Mouse (Mus musculus) neural tube, embryonic 13.5 days (tissue): Measurements from ENCODE around the gene Crlf1. TPM values are rescaled to one million over a fixed set of nuclear protein-coding genes. Genes with fewer than 3 reads are reported as not detected.
"Not testable (repeated sequence)": the region's sequence is repeated elsewhere in the genome, so short reads cannot be mapped to it uniquely, and the experiment has no call there.

Experiments used
- ATAC-seq: fragments of 200-750 bp; cut with Nextera tagmentation; 2 replicates; pipeline ENCODE4 v1.8.0; 2017; ENCODE audit warnings: low read depth, mild to moderate bottlenecking, moderate TSS enrichment, moderate library complexity
- H3K27ac ChIP-seq: fragments of 300-500 bp; sonication (generic); replicated peaks from 2 replicates; pipeline ENCODE4 v1.5.1; 2015; ENCODE audit warnings: moderate library complexity, mild to moderate bottlenecking, inconsistent platforms
- H3K27me3 ChIP-seq: fragments of 300-500 bp; sonication (generic); 2 replicates; pipeline ENCODE4 v1.6.1; 2015; ENCODE audit warnings: mild to moderate bottlenecking, inconsistent platforms
- H3K36me3 ChIP-seq: fragments of 300-500 bp; sonication (generic); 2 replicates; pipeline ENCODE4 v1.6.1; 2015; ENCODE audit warnings: mild to moderate bottlenecking, inconsistent platforms
- H3K4me1 ChIP-seq: fragments of 300-500 bp; sonication (generic); replicated peaks from 2 replicates; pipeline ENCODE4 v1.6.1; 2015; ENCODE audit warnings: inconsistent platforms
- H3K4me2 ChIP-seq: fragments of 300-500 bp; sonication (generic); 2 replicates; pipeline ENCODE4 v1.6.1; 2015; ENCODE audit warnings: inconsistent platforms, mild to moderate bottlenecking, moderate library complexity
- H3K4me3 ChIP-seq: fragments of 300-500 bp; sonication (generic); 2 replicates; pipeline ENCODE4 v1.5.1; 2015; ENCODE audit warnings: mild to moderate bottlenecking, inconsistent platforms
- H3K9ac ChIP-seq: fragments of 300-500 bp; sonication (generic); 2 replicates; pipeline ENCODE4 v1.6.1; 2015; ENCODE audit warnings: moderate library complexity, mild to moderate bottlenecking, inconsistent platforms
- H3K9me3 ChIP-seq: fragments of 300-500 bp; sonication (generic); 2 replicates; pipeline ENCODE4 v1.6.1; 2016; ENCODE audit warnings: inconsistent platforms
- WGBS: fragments of 180-500 bp; shearing (Covaris S2); methylation state at CpG from one replicate; pipeline ENCODE4 v1.1.7; 2015; 5-methylcytosine and 5-hydroxymethylcytosine counted together
- polyA plus RNA-seq: library from polyadenylated mRNA; unstranded; fragments of >200 nt; fragmentation: Nextera tagmentation; extraction: Ambion mirVana; gene quantifications from 2 replicates; pipeline ENCODE4 v1.2.1, GENCODE M21; 2015

Crlf1 gene
- polyA plus RNA-seq, 1 experiment from 2014 or later: 3.6 TPM

- ATAC-seq: no peak
- peaks cover 69% of the 10 kb centered on the region for H3K4me1 ChIP-seq
- H3K4me3 ChIP-seq: no peak overlapping the region
- 29% methylated on average over 16 of the region's 16 CpGs for WGBS
- H3K27me3 ChIP-seq: peaks cover 49% of the 10 kb centered on the region
- H3K9me3 ChIP-seq: no peaks in the 10 kb centered on the region
- H3K36me3 ChIP-seq: peaks cover 20% of the 10 kb centered on the region
- H3K9ac ChIP-seq: no peak overlapping the region
- no peak overlapping the region for H3K27ac ChIP-seq
- H3K4me2 ChIP-seq: peak overlapping the region; percentile 7; the same call in 1 of the 2 replicates
Measured at GRCm38 (mm10) chr8:70504291-70504716, 11.3 kb downstream of the Crlf1 start.

- 77% methylated on average over 3 of the region's 3 CpGs for WGBS
- Histone ChIP-seq H3K27ac (no peak overlapping the region), H3K9me3 (no peaks in the 10 kb centered on the region), H3K27me3 (peaks cover 44% of the 10 kb centered on the region), H3K36me3 (peaks cover 20% of the 10 kb centered on the region), H3K4me1 (peaks cover 74% of the 10 kb centered on the region), H3K4me2 (peak overlapping the region; percentile 86), H3K4me3 (peak overlapping the region; percentile 74), H3K9ac (peak overlapping the region; percentile 96; the same call in 1 of the 2 replicates)
- ATAC-seq: no peak
Measured at GRCm38 (mm10) chr8:70504851-70505250, 11.9 kb downstream of the Crlf1 start.

GRCm38 (mm10) chr8:70505698-70506327 lies 12.9 kb downstream of the Crlf1 start:
- peaks cover 20% of the 10 kb centered on the region for H3K36me3 ChIP-seq
- H3K9ac ChIP-seq: peak overlapping the region; percentile 96
- H3K4me3 ChIP-seq: peak overlapping the region; percentile 74
- no peaks in the 10 kb centered on the region for H3K9me3 ChIP-seq
- WGBS: 38% methylated on average over 32 of the region's 32 CpGs
- peak; percentile 5 for ATAC-seq
- peak overlapping the region; percentile 96 for H3K27ac ChIP-seq
- H3K4me2 ChIP-seq: peak overlapping the region; percentile 86
- H3K27me3 ChIP-seq: peaks cover 34% of the 10 kb centered on the region
- peaks cover 71% of the 10 kb centered on the region for H3K4me1 ChIP-seq

- Histone ChIP-seq H3K27me3 (peaks cover 27% of the 10 kb centered on the region), H3K4me1 (peaks cover 72% of the 10 kb centered on the region), H3K4me3 (peak within 1 kb of the TSS; percentile 74), H3K9me3 (no peaks in the 10 kb centered on the region), H3K9ac (peak within 1 kb of the TSS; percentile 96), H3K27ac (peak within 1 kb of the TSS; percentile 96), H3K4me2 (peak within 1 kb of the TSS; percentile 86), H3K36me3 (peaks cover 20% of the 10 kb centered on the region)
- ATAC-seq: peak; percentile 82
- WGBS: 3% methylated on average over 40 of the region's 40 CpGs
Measured at GRCm38 (mm10) chr8:70506328-70507026, 13.5 kb downstream of the Crlf1 start, which contains the start of gene Rex1bd. Rex1bd (minus strand) TSS chr8:70506752.

GRCm38 (mm10) chr8:70507027-70507393 lies 14.1 kb downstream of the Crlf1 start:
- H3K4me2 ChIP-seq: peak overlapping the region; percentile 86; the same call in 1 of the 2 replicates
- peak overlapping the region; percentile 74; the same call in 1 of the 2 replicates for H3K4me3 ChIP-seq
- H3K27me3 ChIP-seq: peaks cover 22% of the 10 kb centered on the region
- H3K27ac ChIP-seq: no peak overlapping the region
- H3K36me3 ChIP-seq: peaks cover 20% of the 10 kb centered on the region
- ATAC-seq: no peak
- H3K9me3 ChIP-seq: no peaks in the 10 kb centered on the region
- H3K9ac ChIP-seq: 0 out of 2 replicates have a peak overlapping the region, but pooled peaks have one; percentile 96
- 63% methylated on average over 5 of the region's 5 CpGs for WGBS
- peaks cover 72% of the 10 kb centered on the region for H3K4me1 ChIP-seq

GRCm38 (mm10) chr8:70509281-70509952 lies 16.5 kb downstream of the Crlf1 start:
- Histone ChIP-seq H3K4me3 (peak overlapping the region; percentile 97), H3K27ac (peak overlapping the region; percentile 97), H3K4me2 (peak overlapping the region; percentile 99), H3K9ac (peak overlapping the region; percentile 88), H3K36me3 (peaks cover 37% of the 10 kb centered on the region), H3K9me3 (no peaks in the 10 kb centered on the region), H3K27me3 (no peaks in the 10 kb centered on the region), H3K4me1 (peaks cover 52% of the 10 kb centered on the region)
- WGBS: 14% methylated on average over 25 of the region's 25 CpGs
- no peak for ATAC-seq

GRCm38 (mm10) chr8:70510228-70510915 lies 17.4 kb downstream of the Crlf1 start, which contains the start of gene Uba52:
Uba52 (minus strand) TSS chr8:70510801.
- Histone ChIP-seq H3K36me3 (peaks cover 41% of the 10 kb centered on the region), H3K4me1 (peaks cover 42% of the 10 kb centered on the region), H3K9me3 (no peaks in the 10 kb centered on the region), H3K27ac (peak within 1 kb of the TSS; percentile 97), H3K9ac (peak within 1 kb of the TSS; percentile 88), H3K4me2 (peak within 1 kb of the TSS; percentile 99), H3K4me3 (peak within 1 kb of the TSS; percentile 97), H3K27me3 (no peaks in the 10 kb centered on the region)
- peak; percentile 81 for ATAC-seq
- under 1% methylated on average over 74 of the region's 74 CpGs for WGBS

- 86% methylated on average over 6 of the region's 6 CpGs for WGBS
- not testable (repeated sequence) for H3K9me3 ChIP-seq, ATAC-seq, H3K27me3 ChIP-seq
- peaks cover 45% of the 10 kb centered on the region for H3K36me3 ChIP-seq
- peaks cover 35% of the 10 kb centered on the region for H3K4me1 ChIP-seq
- H3K4me3 ChIP-seq: peak overlapping the region; percentile 97
- peak overlapping the region; percentile 88 for H3K9ac ChIP-seq
- peak overlapping the region; percentile 97 for H3K27ac ChIP-seq
- peak overlapping the region; percentile 99 for H3K4me2 ChIP-seq
Measured at GRCm38 (mm10) chr8:70511174-70511573, 18.2 kb downstream of the Crlf1 start.

GRCm38 (mm10) chr8:70511770-70512169 lies 18.8 kb downstream of the Crlf1 start:
- Histone ChIP-seq H3K4me3 (no peak overlapping the region), H3K36me3 (peaks cover 50% of the 10 kb centered on the region), H3K4me2 (peak overlapping the region; percentile 99; the same call in 1 of the 2 replicates), H3K27me3 (no peaks in the 10 kb centered on the region), H3K4me1 (peaks cover 34% of the 10 kb centered on the region), H3K9ac (no peak overlapping the region), H3K9me3 (no peaks in the 10 kb centered on the region), H3K27ac (no peak overlapping the region)
- WGBS: 98% methylated on average over 2 of the region's 2 CpGs
- ATAC-seq: no peak

GRCm38 (mm10) chr8:70512253-70512903 lies 19.4 kb downstream of the Crlf1 start:
- ATAC-seq: no peak
- H3K4me3 ChIP-seq: no peak overlapping the region
- H3K27ac ChIP-seq: no peak overlapping the region
- peaks cover 30% of the 10 kb centered on the region for H3K4me1 ChIP-seq
- no peak overlapping the region for H3K9ac ChIP-seq
- no peaks in the 10 kb centered on the region for H3K9me3 ChIP-seq
- H3K36me3 ChIP-seq: peaks cover 44% of the 10 kb centered on the region
- no peak overlapping the region for H3K4me2 ChIP-seq
- no peaks in the 10 kb centered on the region for H3K27me3 ChIP-seq
- WGBS: 91% methylated on average over 11 of the region's 11 CpGs

GRCm38 (mm10) chr8:70513441-70513840 lies 20.5 kb downstream of the Crlf1 start:
- H3K4me3 ChIP-seq: no peak overlapping the region
- H3K4me1 ChIP-seq: peaks cover 28% of the 10 kb centered on the region
- no peaks in the 10 kb centered on the region for H3K9me3 ChIP-seq
- no peak overlapping the region for H3K9ac ChIP-seq
- no peaks in the 10 kb centered on the region for H3K27me3 ChIP-seq
- peaks cover 41% of the 10 kb centered on the region for H3K36me3 ChIP-seq
- no peak overlapping the region for H3K27ac ChIP-seq
- no peak for ATAC-seq
- WGBS: 65% methylated on average over 2 of the region's 2 CpGs
- no peak overlapping the region for H3K4me2 ChIP-seq
